Mouse (Mus musculus) intestine, embryonic 16.5 days (tissue): ENCODE data around the gene Clspn. TPM values are rescaled to one million over a fixed set of nuclear protein-coding genes. Genes with fewer than 3 reads are reported as not detected.
A peak's percentile ranks its signal among the peaks of the same experiment; 100 is the strongest.

Experiments
- ATAC-seq: fragments of 200-750 bp; cut with Nextera tagmentation; 2 replicates; pipeline ENCODE4 v1.8.0; 2017; ENCODE audit warnings: moderate TSS enrichment, moderate library complexity
- H3K27ac ChIP-seq: fragments of 300-500 bp; sonication (generic); 2 replicates; pipeline ENCODE4 v1.5.1; 2014; ENCODE audit warnings: mild to moderate bottlenecking, low read length
- H3K27me3 ChIP-seq: fragments of 300-500 bp; sonication (generic); replicated peaks from 2 replicates; pipeline ENCODE4 v1.6.1; 2014; ENCODE audit warnings: low read length, control low read depth, mixed read lengths; ENCODE audit not compliant: control insufficient read depth, insufficient read depth
- H3K36me3 ChIP-seq: fragments of 300-500 bp; sonication (generic); 2 replicates; pipeline ENCODE4 v1.6.1; 2014; ENCODE audit warnings: low read length, control low read depth; ENCODE audit not compliant: control insufficient read depth, insufficient read depth
- H3K4me1 ChIP-seq: fragments of 300-500 bp; sonication (generic); 2 replicates; pipeline ENCODE4 v1.6.1; 2014; ENCODE audit warnings: low read length, control low read depth, mixed read lengths; ENCODE audit not compliant: control insufficient read depth, insufficient read depth
- H3K4me2 ChIP-seq: fragments of 300-500 bp; sonication (generic); 2 replicates; pipeline ENCODE4 v1.6.1; 2014; ENCODE audit warnings: low read depth, low read length, control low read depth
- H3K4me3 ChIP-seq: fragments of 300-500 bp; sonication (generic); 2 replicates; pipeline ENCODE4 v1.5.1; 2014; ENCODE audit warnings: mild to moderate bottlenecking, low read length
- H3K9ac ChIP-seq: fragments of 300-500 bp; sonication (generic); 2 replicates; pipeline ENCODE4 v1.6.1; 2014; ENCODE audit warnings: low read depth, low read length
- H3K9me3 ChIP-seq: fragments of 300-500 bp; sonication (generic); 2 replicates; pipeline ENCODE4 v1.6.1; 2016; ENCODE audit warnings: low read length, control low read depth; ENCODE audit not compliant: control insufficient read depth
- WGBS: fragments of 180-500 bp; shearing (Covaris S2); extraction: QIAGEN DNeasy Blood & Tissue Kit; methylation state at CpG from one replicate; pipeline ENCODE4 v1.1.7; 2014; 5-methylcytosine and 5-hydroxymethylcytosine counted together
- polyA plus RNA-seq: library from polyadenylated mRNA; unstranded; fragments of >200 nt; fragmentation: Nextera tagmentation; extraction: Ambion mirVana; gene quantifications from 2 replicates; pipeline ENCODE4 v1.2.1, GENCODE M21; 2015

Gene Clspn
- polyA plus RNA-seq, 1 experiment from 2014 or later = 26.5 TPM

- no peak overlapping the region for H3K27ac ChIP-seq
- no peaks in the 10 kb centered on the region for H3K27me3 ChIP-seq
- 95% methylated on average over 13 of the region's 13 CpGs for WGBS
- H3K9me3 ChIP-seq = no peaks in the 10 kb centered on the region; the same call in 1 of the 2 replicates
- no peak overlapping the region for H3K9ac ChIP-seq
- H3K4me3 ChIP-seq = no peak overlapping the region
- no peak for ATAC-seq
- peaks cover 17% of the 10 kb centered on the region for H3K36me3 ChIP-seq
- no peak overlapping the region for H3K4me2 ChIP-seq
- H3K4me1 ChIP-seq = no peaks in the 10 kb centered on the region
Observed at GRCm38 (mm10) chr4:126585739-126586138, 29.0 kb downstream of the Clspn start.

GRCm38 (mm10) chr4:126592039-126592438 lies 35.3 kb downstream of the Clspn start:
- Histone ChIP-seq H3K36me3 (peaks cover 10% of the 10 kb centered on the region), H3K9me3 (no peaks in the 10 kb centered on the region; the same call in 1 of the 2 replicates), H3K27me3 (no peaks in the 10 kb centered on the region), H3K4me2 (no peak overlapping the region), H3K27ac (no peak overlapping the region), H3K4me1 (no peaks in the 10 kb centered on the region), H3K9ac (no peak overlapping the region), H3K4me3 (no peak overlapping the region)
- WGBS = 89% methylated on average over 6 of the region's 6 CpGs
- ATAC-seq = no peak

- Histone ChIP-seq H3K4me1 (peaks cover 6% of the 10 kb centered on the region), H3K9ac (no peak overlapping the region), H3K4me2 (no peak overlapping the region), H3K9me3 (no peaks in the 10 kb centered on the region), H3K4me3 (no peak overlapping the region), H3K27me3 (no peaks in the 10 kb centered on the region), H3K27ac (no peak overlapping the region), H3K36me3 (no peaks in the 10 kb centered on the region)
- 34% methylated on average over 8 of the region's 8 CpGs for WGBS
- peak; percentile 31; the same call in 1 of the 2 replicates for ATAC-seq
Observed at GRCm38 (mm10) chr4:126599971-126600754, 43.4 kb downstream of the Clspn start.

GRCm38 (mm10) chr4:126601597-126602444 lies 45.1 kb downstream of the Clspn start:
- no peak overlapping the region for H3K27ac ChIP-seq
- H3K4me2 ChIP-seq = peak overlapping the region; percentile 41
- no peaks in the 10 kb centered on the region for H3K36me3 ChIP-seq
- 28% methylated on average over 18 of the region's 22 CpGs for WGBS
- ATAC-seq = peak; percentile 74
- no peaks in the 10 kb centered on the region for H3K9me3 ChIP-seq
- H3K4me1 ChIP-seq = peaks cover 6% of the 10 kb centered on the region
- H3K27me3 ChIP-seq = no peaks in the 10 kb centered on the region
- H3K4me3 ChIP-seq = 0 out of 2 replicates have a peak overlapping the region, but pooled peaks have one; percentile 6
- H3K9ac ChIP-seq = peak overlapping the region; percentile 41

- Histone ChIP-seq H3K27me3 (no peaks in the 10 kb centered on the region), H3K27ac (no peak overlapping the region), H3K36me3 (no peaks in the 10 kb centered on the region), H3K9me3 (no peaks in the 10 kb centered on the region), H3K4me2 (peak overlapping the region; percentile 41; the same call in 1 of the 2 replicates), H3K4me1 (peaks cover 6% of the 10 kb centered on the region), H3K4me3 (no peak overlapping the region), H3K9ac (0 out of 2 replicates have a peak overlapping the region, but pooled peaks have one; percentile 41)
- peak; percentile 16; the same call in 1 of the 2 replicates for ATAC-seq
- 18% methylated on average over 6 of the region's 6 CpGs for WGBS
Observed at GRCm38 (mm10) chr4:126602445-126602762, 45.7 kb downstream of the Clspn start.

- Histone ChIP-seq H3K4me1 (peaks cover 6% of the 10 kb centered on the region), H3K27me3 (no peaks in the 10 kb centered on the region), H3K9ac (no peak overlapping the region), H3K4me2 (no peak overlapping the region), H3K9me3 (no peaks in the 10 kb centered on the region), H3K36me3 (no peaks in the 10 kb centered on the region), H3K4me3 (no peak overlapping the region), H3K27ac (no peak overlapping the region)
- ATAC-seq = no peak
- 79% methylated on average over 2 of the region's 2 CpGs for WGBS
Observed at GRCm38 (mm10) chr4:126604141-126604540, 47.4 kb downstream of the Clspn start.

GRCm38 (mm10) chr4:126605751-126606150 lies 49.0 kb downstream of the Clspn start:
- peaks cover 6% of the 10 kb centered on the region for H3K4me1 ChIP-seq
- ATAC-seq = no peak
- no peak overlapping the region for H3K4me2 ChIP-seq
- H3K27ac ChIP-seq = no peak overlapping the region
- no peaks in the 10 kb centered on the region for H3K36me3 ChIP-seq
- H3K9me3 ChIP-seq = no peaks in the 10 kb centered on the region
- WGBS = 87% methylated on average over 4 of the region's 4 CpGs
- no peaks in the 10 kb centered on the region for H3K27me3 ChIP-seq
- no peak overlapping the region for H3K4me3 ChIP-seq
- H3K9ac ChIP-seq = no peak overlapping the region

- Histone ChIP-seq H3K9me3 (no peaks in the 10 kb centered on the region), H3K27me3 (no peaks in the 10 kb centered on the region), H3K4me1 (no peaks in the 10 kb centered on the region), H3K4me2 (peak within 1 kb of the TSS; percentile 94), H3K36me3 (no peaks in the 10 kb centered on the region), H3K9ac (peak within 1 kb of the TSS; percentile 89), H3K27ac (peak within 1 kb of the TSS; percentile 46; the same call in 1 of the 2 replicates), H3K4me3 (peak within 1 kb of the TSS; percentile 65)
- WGBS = 1% methylated on average over 48 of the region's 48 CpGs
- ATAC-seq = peak; percentile 94
Observed at GRCm38 (mm10) chr4:126609606-126610181, 53.0 kb downstream of the Clspn start, which contains the start of gene 5730409E04Rik. Gene 5730409E04Rik (plus strand): TSS chr4:126609818.

- H3K4me3 ChIP-seq = no peak overlapping the region
- no peaks in the 10 kb centered on the region for H3K9me3 ChIP-seq
- no peak for ATAC-seq
- H3K9ac ChIP-seq = no peak overlapping the region
- H3K36me3 ChIP-seq = no peaks in the 10 kb centered on the region
- H3K4me1 ChIP-seq = no peaks in the 10 kb centered on the region
- WGBS = 88% methylated on average over 17 of the region's 17 CpGs
- H3K27ac ChIP-seq = no peak overlapping the region
- no peaks in the 10 kb centered on the region for H3K27me3 ChIP-seq
- no peak overlapping the region for H3K4me2 ChIP-seq
Observed at GRCm38 (mm10) chr4:126611991-126612390, 55.3 kb downstream of the Clspn start.
